11 mouse cellular contexts compared by ENCODE assay signal in the genomic region with DNA sequence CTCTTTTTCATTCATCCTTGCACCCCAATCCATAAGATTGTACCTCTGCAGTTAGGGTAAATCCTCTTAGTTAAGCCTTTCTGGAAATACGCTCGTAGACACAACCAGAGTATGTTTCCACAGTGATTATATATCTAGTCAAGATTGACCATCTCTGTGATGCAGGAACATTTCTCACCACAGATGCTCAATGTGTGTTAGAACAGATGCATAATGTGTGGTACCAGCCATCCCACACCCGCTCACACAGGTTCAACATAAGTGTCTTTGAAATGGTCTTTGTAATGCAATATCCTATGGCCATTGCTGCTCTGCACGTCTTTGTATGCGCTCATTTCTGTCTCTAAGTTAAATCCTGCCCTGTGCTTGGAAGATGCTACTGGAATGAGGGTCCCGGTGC.
"Had no signal": no experiment of that assay in that cellular context is flagged by ENCODE, and none has a peak within 500 bp of the region (broad histone marks: within the 10 kb centered on the region; RNA-seq: fewer than 3 reads in every experiment).

No protein-coding gene starts in this region.

- DNase-seq: kidney, adult 2 months; kidney, postnatal 14 days; layer of hippocampus, postnatal 36 days; lung, embryonic 14.5 days; lung, postnatal 10 days; lung, postnatal 4 days; thymus, adult 2 months; thymus, postnatal 25 days had no signal

- ATAC-seq: intestine, embryonic 16.5 days; liver, embryonic 12.5 days; midbrain, embryonic 15.5 days had no signal
